In the genomic region with DNA sequence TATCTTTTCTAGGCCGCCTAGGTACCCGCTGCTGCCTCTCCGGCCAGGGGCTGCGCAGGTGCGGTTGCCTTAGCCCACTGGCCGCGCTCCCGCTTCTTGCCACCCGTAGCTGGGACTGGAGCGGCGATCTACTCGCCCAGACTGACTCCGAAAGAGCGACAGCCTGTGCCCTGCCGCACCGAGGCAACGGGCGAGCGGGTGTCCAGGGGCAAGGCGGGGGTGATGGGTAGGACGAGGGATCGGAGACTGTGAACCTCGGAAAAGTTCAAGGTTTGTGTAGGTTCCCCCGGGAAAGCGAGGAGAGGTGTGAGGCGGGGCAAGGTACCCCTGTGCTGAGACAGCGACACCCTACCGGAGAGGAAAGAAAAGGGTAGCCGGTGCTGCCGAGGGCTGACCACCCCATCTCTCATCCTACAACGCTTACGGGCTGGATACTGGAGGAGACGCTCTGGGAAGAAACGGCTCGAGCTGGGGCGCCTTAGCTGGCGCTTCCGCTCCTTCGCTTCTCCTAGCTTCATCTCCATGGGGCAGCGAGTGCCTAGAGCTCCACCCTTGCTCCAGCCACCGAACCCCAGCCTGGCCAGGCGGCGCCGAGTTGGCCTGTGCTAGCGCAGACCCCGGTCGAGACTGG, we compare ENCODE assay signal across 9 mouse cellular contexts. TPM values are rescaled to one million over a fixed set of nuclear protein-coding genes. Genes with fewer than 3 reads are reported as not detected.
DNase-seq lines count a peak whose midpoint lies in the region; ATAC-seq and TF ChIP-seq lines count a peak whose summit lies in the region.
"Had no signal": no experiment of that assay in that cellular context is flagged by ENCODE, and none has a peak within 500 bp of the region (broad histone marks: within the 10 kb centered on the region; RNA-seq: fewer than 3 reads in every experiment).

No protein-coding gene starts in this region.

- H3K4me1 ChIP-seq in heart, embryonic 11.5 days (ENCODE audit: control insufficient read depth, insufficient read depth, low read length): peaks cover 18% of the 10 kb centered on the region
- H3K4me1 ChIP-seq in E14TG2a.4 (replicated peaks; ENCODE audit: low read depth, low read length): peaks cover 30% of the 10 kb centered on the region
- peaks cover 6% of the 10 kb centered on the region for H3K4me1 ChIP-seq in hindbrain, embryonic 11.5 days (replicated peaks; ENCODE audit: control insufficient read depth, insufficient read depth, low read length)

- no peak for TF ChIP-seq CTCF in E14TG2a.4 (conservative IDR thresholded peaks at IDR 0.05; ENCODE audit: low read length)

- peak overlapping the region; percentile 58 for H3K4me3 ChIP-seq in heart, embryonic 11.5 days (ENCODE audit: low read depth, low read length)
- H3K4me3 ChIP-seq in E14TG2a.4 (replicated peaks; ENCODE audit: low read length): peak overlapping the region; percentile 77
- peak overlapping the region; percentile 60 for H3K4me3 ChIP-seq in hindbrain, embryonic 11.5 days (ENCODE audit: low read depth, low read length)

- H3K27me3 ChIP-seq in heart, embryonic 11.5 days (ENCODE audit: control insufficient read depth, insufficient read depth, low read length): peaks cover 93% of the 10 kb centered on the region
- H3K27me3 ChIP-seq in E14TG2a.4 (ENCODE audit: insufficient read depth, low read length): peaks cover 97% of the 10 kb centered on the region
- peaks cover 45% of the 10 kb centered on the region for H3K27me3 ChIP-seq in hindbrain, embryonic 11.5 days (ENCODE audit: control insufficient read depth, insufficient read depth, low read length)

- H3K4me2 ChIP-seq in heart, embryonic 11.5 days: peak overlapping the region; percentile 80
- peak overlapping the region; percentile 71 for H3K4me2 ChIP-seq in hindbrain, embryonic 11.5 days (replicated peaks; ENCODE audit: low read depth, low read length)

- no peak for DNase-seq in heart, postnatal 36 days
- peak; percentile 68 to 71 for DNase-seq in cerebellum, postnatal 25 days
- peak; percentile 66 for DNase-seq in hindbrain, embryonic 11.5 days (ENCODE audit: low spot score)
- peak; percentile 24 for DNase-seq in mesoderm, embryonic 11.5 days (ENCODE audit: low read depth, low spot score)
- no peak for DNase-seq in thymus, postnatal 10 days (ENCODE audit: low spot score in 2 of 2)
- DNase-seq in layer of hippocampus, adult 9-10 months (ENCODE audit: low spot score): no peak

- H3K9ac ChIP-seq in heart, embryonic 11.5 days (ENCODE audit: low read depth, low read length): no peak overlapping the region
- H3K9ac ChIP-seq in hindbrain, embryonic 11.5 days (ENCODE audit: low read depth, low read length): peak overlapping the region; percentile 56

- intact Hi-C loops in heart, postnatal 36 days (cut with DNase I): no loop called here

- no peak for ATAC-seq in heart, embryonic 11.5 days (replicated peaks; ENCODE audit: insufficient number of reproducible peaks, low FRiP score, low TSS enrichment)
- peak; percentile 25; the same call in 1 of the 2 replicates for ATAC-seq in hindbrain, embryonic 11.5 days (ENCODE audit: low FRiP score)

- no peaks in the 10 kb centered on the region for H3K9me3 ChIP-seq in heart, embryonic 11.5 days (replicated peaks; ENCODE audit: control insufficient read depth, low read length)
- H3K9me3 ChIP-seq in E14TG2a.4 (ENCODE audit: low read length): peaks cover 12% of the 10 kb centered on the region; the same call in 1 of the 2 replicates
- no peaks in the 10 kb centered on the region for H3K9me3 ChIP-seq in hindbrain, embryonic 11.5 days (ENCODE audit: control insufficient read depth, low read length)

- H3K36me3 ChIP-seq in heart, embryonic 11.5 days (ENCODE audit: control insufficient read depth, insufficient read depth, low read length): no peaks in the 10 kb centered on the region
- H3K36me3 ChIP-seq in E14TG2a.4 (ENCODE audit: insufficient read depth, low read length): no peaks in the 10 kb centered on the region
- no peaks in the 10 kb centered on the region for H3K36me3 ChIP-seq in hindbrain, embryonic 11.5 days (ENCODE audit: control insufficient read depth, insufficient read depth, low read length)

- H3K27ac ChIP-seq in heart, embryonic 11.5 days (ENCODE audit: low read depth, low read length): no peak overlapping the region
- H3K27ac ChIP-seq in hindbrain, embryonic 11.5 days (ENCODE audit: low read depth, low read length): no peak overlapping the region

- under 1% methylated on average over 47 of the region's 47 CpGs for WGBS in heart, embryonic 11.5 days (ENCODE audit: insufficient replicate concordance)
- under 1% methylated on average over 47 of the region's 47 CpGs for WGBS in hindbrain, embryonic 11.5 days

RNA-seq across cellular contexts. Expression of gene Tmem132e, which starts 0.9 kb away (rescaled TPM):
- polyA plus RNA-seq in heart, embryonic 11.5 days (2014; fragmentation: Nextera tagmentation; extraction: Ambion mirVana): 0.11 and 0.29 TPM in 2 replicates
- under 1 TPM in 1 of 2 experiments, not detected in 1; 0.14 TPM for total RNA-seq in heart, postnatal 36 days (2021)
- polyA plus RNA-seq in hindbrain, embryonic 11.5 days (2014; fragmentation: Nextera tagmentation; extraction: Ambion mirVana): 1.5 and 1.8 TPM in 2 replicates
- total RNA-seq: MEL had no signal

Comparison
In these comparisons a context has a peak if more than half of its experiments do, and no peak if none do; other contexts are left out.
1. DNase-seq: peak in cerebellum, postnatal 25 days (2 of 2), hindbrain, embryonic 11.5 days (single experiment) and mesoderm, embryonic 11.5 days (single experiment); none in heart, postnatal 36 days (0 of 2), thymus, postnatal 10 days (0 of 2) and layer of hippocampus, adult 9-10 months (single experiment).
2. Peak in every context shown above with its lines, with median percentiles within 50 percentile points of each other: H3K4me3 ChIP-seq.